ENCODE assay signal across 8 mouse cellular contexts in genomic region chr3:9500725-9501124, GRCm38 (mm10).
DNase-seq lines count a peak whose midpoint lies in the region; ATAC-seq lines count a peak whose summit lies in the region.

No protein-coding gene starts in this region.

- H3K4me1 ChIP-seq in hindbrain, embryonic 11.5 days (replicated peaks; ENCODE audit: control insufficient read depth, insufficient read depth, low read length) = 0 out of 2 replicates have a peak, but pooled peaks cover 6% of the 10 kb centered on the region
- peaks cover 24% of the 10 kb centered on the region for H3K4me1 ChIP-seq in lung, embryonic 15.5 days

- ATAC-seq in hindbrain, embryonic 11.5 days (ENCODE audit: low FRiP score) = peak; percentile 96
- peak; percentile 98 for ATAC-seq in lung, embryonic 15.5 days (ENCODE audit: borderline replicate concordance, extremely low read depth, low FRiP score, low TSS enrichment)

- no peak overlapping the region for H3K4me2 ChIP-seq in hindbrain, embryonic 11.5 days (replicated peaks; ENCODE audit: low read depth, low read length)
- no peak overlapping the region for H3K4me2 ChIP-seq in lung, embryonic 15.5 days

- H3K9me3 ChIP-seq in hindbrain, embryonic 11.5 days (ENCODE audit: control insufficient read depth, low read length) = no peaks in the 10 kb centered on the region
- H3K9me3 ChIP-seq in lung, embryonic 15.5 days = no peaks in the 10 kb centered on the region

- no peaks in the 10 kb centered on the region for H3K36me3 ChIP-seq in hindbrain, embryonic 11.5 days (ENCODE audit: control insufficient read depth, insufficient read depth, low read length)
- no peaks in the 10 kb centered on the region for H3K36me3 ChIP-seq in lung, embryonic 15.5 days

- peak; percentile 55 for DNase-seq in adipocyte (ENCODE audit: low spot score)
- DNase-seq in cerebellum, postnatal 14 days = peak; percentile 89 to 90
- DNase-seq in frontal cortex, postnatal 25 days (ENCODE audit: low spot score in 2 of 2) = peak; percentile 66 to 75
- peak; percentile 81 for DNase-seq in hindbrain, embryonic 11.5 days (ENCODE audit: low spot score)
- DNase-seq in layer of hippocampus, adult 9-11 months = peak; percentile 97
- peak; percentile 88 for DNase-seq in retina, embryonic 14.5 days (ENCODE audit: low spot score)
- peak; percentile 79 to 83 for DNase-seq in urinary bladder, postnatal 4 days (ENCODE audit: low spot score in 2 of 2)

- no peak overlapping the region for H3K9ac ChIP-seq in hindbrain, embryonic 11.5 days (ENCODE audit: low read depth, low read length)
- no peak overlapping the region for H3K9ac ChIP-seq in lung, embryonic 15.5 days

- H3K27me3 ChIP-seq in hindbrain, embryonic 11.5 days (ENCODE audit: control insufficient read depth, insufficient read depth, low read length) = no peaks in the 10 kb centered on the region
- H3K27me3 ChIP-seq in lung, embryonic 15.5 days = no peaks in the 10 kb centered on the region

- no peak overlapping the region for H3K4me3 ChIP-seq in hindbrain, embryonic 11.5 days (ENCODE audit: low read depth, low read length)
- H3K4me3 ChIP-seq in lung, embryonic 15.5 days = no peak overlapping the region

- WGBS in hindbrain, embryonic 11.5 days = 20% methylated on average over 6 of the region's 6 CpGs
- WGBS in lung, embryonic 15.5 days = 4% methylated on average over 6 of the region's 6 CpGs

- H3K27ac ChIP-seq in hindbrain, embryonic 11.5 days (ENCODE audit: low read depth, low read length) = no peak overlapping the region
- 0 out of 2 replicates have a peak overlapping the region, but pooled peaks have one; percentile 25 for H3K27ac ChIP-seq in lung, embryonic 15.5 days
